Mouse (Mus musculus) limb, embryonic 10.5 days (tissue): ENCODE results near the gene Boc. TPM values are rescaled to one million over a fixed set of nuclear protein-coding genes. Genes with fewer than 3 reads are reported as not detected.
"Not testable (repeated sequence)": the region's sequence is repeated elsewhere in the genome, so short reads cannot be mapped to it uniquely, and the experiment has no call there.

Experiments used
- DNase-seq: peaks from one replicate; pipeline ENCODE4 v3.0.0-alpha.2; 2017; ENCODE audit warnings: low spot score
- H3K27ac ChIP-seq: fragments of 300-500 bp; sonication (generic); 2 replicates; pipeline ENCODE4 v1.5.1; 2016; ENCODE audit warnings: mild to moderate bottlenecking
- H3K27me3 ChIP-seq: fragments of 300-500 bp; sonication (generic); 2 replicates; pipeline ENCODE4 v1.6.1; 2016; ENCODE audit warnings: low read depth, mild to moderate bottlenecking; ENCODE audit not compliant: poor library complexity, severe bottlenecking
- H3K36me3 ChIP-seq: fragments of 300-500 bp; sonication (generic); 2 replicates; pipeline ENCODE4 v1.6.1; 2016; ENCODE audit warnings: mild to moderate bottlenecking, moderate library complexity
- H3K4me1 ChIP-seq: fragments of 300-500 bp; sonication (generic); 2 replicates; pipeline ENCODE4 v1.6.1; 2016
- H3K4me3 ChIP-seq: fragments of 300-500 bp; sonication (generic); 2 replicates; pipeline ENCODE4 v1.5.1; 2016; ENCODE audit warnings: mild to moderate bottlenecking, moderate library complexity
- H3K9me3 ChIP-seq: fragments of 300-500 bp; sonication (generic); replicated peaks from 2 replicates; pipeline ENCODE4 v1.6.1; 2016; ENCODE audit warnings: mild to moderate bottlenecking
- WGBS: fragments of 180-500 bp; shearing (Covaris S2); methylation state at CpG from one replicate; pipeline ENCODE4 v1.1.7; 2016; 5-methylcytosine and 5-hydroxymethylcytosine counted together
- microRNA-seq: library from miRNA; unstranded; fragments of <30 nt; microRNA quantifications from one replicate; pipeline ENCODE4, GENCODE M21; 2017
- polyA plus RNA-seq: library from polyadenylated mRNA; unstranded; fragments of >200 nt; fragmentation: Nextera tagmentation; extraction: Ambion mirVana; gene quantifications from 2 replicates; pipeline ENCODE4 v1.2.1, GENCODE M21; 2016

Gene Boc
- polyA plus RNA-seq, 1 experiment from 2014 or later, result 38.3 TPM

DNA sequence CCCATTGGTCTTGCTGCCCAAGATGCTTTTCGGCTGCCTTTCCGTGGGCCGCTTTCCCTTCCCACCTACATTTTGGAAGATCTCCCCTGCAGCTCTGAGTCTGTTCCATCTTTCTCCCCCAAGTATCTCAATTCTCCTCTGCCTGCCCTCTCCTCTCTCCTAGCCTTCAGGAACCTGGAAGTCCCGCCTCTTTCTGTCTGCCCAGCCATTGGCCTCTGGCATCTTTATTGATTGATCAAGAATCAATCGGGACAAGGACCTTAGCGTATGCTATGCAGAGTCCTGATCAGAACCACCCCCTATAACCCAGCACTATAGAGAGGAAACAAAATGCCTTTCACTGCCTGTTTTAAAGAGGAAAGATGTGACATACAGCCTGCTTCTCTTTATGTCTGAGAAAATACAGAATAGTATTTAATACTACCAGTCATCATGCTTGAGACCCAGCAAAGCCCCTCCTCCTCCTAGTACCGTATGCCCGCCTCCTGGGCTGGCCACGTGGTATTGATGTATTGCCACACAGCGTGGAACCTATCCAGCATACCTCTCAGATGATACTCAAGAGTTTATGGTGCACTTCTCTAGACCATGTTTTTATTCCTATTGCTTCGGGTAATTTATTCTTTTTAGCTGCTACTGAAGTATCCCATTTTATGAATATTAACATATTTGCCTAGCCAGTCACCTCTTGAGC lies 82.9 kb downstream of the Boc start:
- no peak for DNase-seq
- 88% methylated on average over 11 of the region's 11 CpGs for WGBS
- H3K9me3 ChIP-seq, result no peaks in the 10 kb centered on the region
- H3K4me1 ChIP-seq, result no peaks in the 10 kb centered on the region; the same call in 1 of the 2 replicates
- no peak overlapping the region for H3K4me3 ChIP-seq
- H3K27me3 ChIP-seq, result no peaks in the 10 kb centered on the region
- H3K36me3 ChIP-seq, result no peaks in the 10 kb centered on the region
- no peak overlapping the region for H3K27ac ChIP-seq

DNA sequence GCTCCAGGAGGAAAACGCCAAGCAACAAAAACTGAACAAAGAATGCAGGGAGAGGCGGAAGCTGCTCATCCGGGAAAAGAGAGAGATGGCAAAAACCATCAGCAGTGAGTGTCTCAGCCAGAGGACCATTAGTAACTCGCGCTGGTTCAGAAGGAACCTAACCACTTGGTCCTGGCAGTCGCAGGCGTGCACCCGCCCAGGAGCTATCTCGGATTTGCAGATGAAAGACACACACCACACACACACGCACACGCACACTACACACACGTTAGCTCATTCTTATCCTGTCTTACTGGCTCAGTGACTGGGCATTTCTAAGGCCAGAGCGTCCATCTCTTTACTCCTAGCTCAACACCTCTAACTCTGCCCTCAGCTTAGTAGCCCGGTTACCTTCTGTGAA lies 83.4 kb downstream of the Boc start:
- Histone ChIP-seq H3K4me3 (no peak overlapping the region), H3K27ac (no peak overlapping the region), H3K27me3 (no peaks in the 10 kb centered on the region), H3K36me3 (no peaks in the 10 kb centered on the region), H3K4me1 (no peaks in the 10 kb centered on the region; the same call in 1 of the 2 replicates), H3K9me3 (no peaks in the 10 kb centered on the region)
- DNase-seq, result no peak
- 85% methylated on average over 14 of the region's 14 CpGs for WGBS

DNA sequence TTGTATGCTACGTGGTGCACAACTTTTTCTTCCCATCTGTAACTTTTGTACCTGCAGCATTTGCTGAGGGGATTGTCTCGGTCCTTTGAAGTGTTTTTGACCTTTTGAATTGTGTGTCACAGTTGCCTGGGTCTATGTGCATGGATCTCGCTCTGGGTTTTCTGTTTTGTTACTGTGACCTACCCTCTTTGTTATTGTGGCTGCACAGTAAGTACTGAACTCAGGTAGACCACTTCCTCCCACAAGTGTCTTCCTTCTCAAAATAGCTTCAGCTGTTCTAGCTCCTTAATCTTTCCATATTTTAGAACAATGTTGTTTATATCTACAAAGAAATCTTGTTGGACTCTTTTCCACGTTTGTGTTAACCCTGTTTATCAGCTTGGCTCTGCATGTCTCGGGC lies 97.8 kb downstream of the Boc start:
- no peaks in the 10 kb centered on the region for H3K9me3 ChIP-seq
- WGBS, result 79% methylated on average over 5 of the region's 5 CpGs

DNA sequence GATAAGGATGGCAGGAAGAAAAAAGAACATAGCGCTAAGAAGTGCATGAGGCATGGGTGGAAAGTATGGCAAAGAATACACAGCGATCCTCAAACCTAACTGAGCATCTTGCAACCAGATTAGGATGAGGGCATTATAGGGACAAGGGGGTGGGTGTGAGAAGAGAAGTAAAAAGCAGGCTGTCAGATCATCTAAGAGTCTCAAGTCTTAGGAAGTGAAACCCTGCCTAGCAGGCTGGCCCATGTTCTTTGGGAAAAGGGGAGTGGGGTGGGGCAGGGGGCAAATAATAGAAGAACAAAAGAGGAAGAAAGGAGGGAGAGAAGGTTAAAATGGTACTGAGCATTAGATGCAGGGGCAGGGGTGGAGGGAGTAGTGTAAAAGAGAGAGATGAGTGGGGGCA lies 99.9 kb downstream of the Boc start:
- no peaks in the 10 kb centered on the region for H3K27me3 ChIP-seq
- no peaks in the 10 kb centered on the region for H3K36me3 ChIP-seq
- no peak for DNase-seq
- no peaks in the 10 kb centered on the region; the same call in 1 of the 2 replicates for H3K4me1 ChIP-seq
- no peak overlapping the region for H3K27ac ChIP-seq
- H3K4me3 ChIP-seq, result no peak overlapping the region
- no peaks in the 10 kb centered on the region for H3K9me3 ChIP-seq
- 92% methylated on average over 2 of the region's 2 CpGs for WGBS

More for the DNA sequence above, 97.8 kb downstream of the Boc start:
- Histone ChIP-seq H3K27me3 (no peaks in the 10 kb centered on the region), H3K36me3 (no peaks in the 10 kb centered on the region), H3K4me3 (no peak overlapping the region), H3K4me1 (no peaks in the 10 kb centered on the region; the same call in 1 of the 2 replicates), H3K27ac (no peak overlapping the region)
- no peak for DNase-seq

DNA sequence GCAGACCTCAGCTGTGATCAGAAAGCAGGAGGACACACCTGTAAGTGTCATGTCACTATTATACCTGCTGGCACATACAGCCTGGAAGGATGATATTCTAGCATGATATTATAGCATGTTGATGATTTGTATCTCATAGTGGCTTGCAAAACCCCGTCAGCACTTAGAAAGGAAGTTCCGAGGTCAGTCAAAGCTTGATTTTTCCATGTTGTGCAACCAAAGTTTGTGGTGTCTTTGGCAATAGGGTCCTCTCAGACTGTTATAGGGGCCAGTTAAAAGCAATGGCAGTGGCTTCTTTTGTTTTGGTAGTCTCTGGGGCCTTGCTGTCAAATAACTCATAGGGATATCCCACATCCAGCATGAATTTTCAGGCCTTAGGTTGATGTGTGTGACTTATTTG lies 100.8 kb downstream of the Boc start:
- H3K36me3 ChIP-seq, result no peaks in the 10 kb centered on the region
- 94% methylated on average over 2 of the region's 2 CpGs for WGBS
- DNase-seq, result no peak
- H3K27ac ChIP-seq, result no peak overlapping the region
- no peaks in the 10 kb centered on the region for H3K4me1 ChIP-seq
- H3K27me3 ChIP-seq, result no peaks in the 10 kb centered on the region
- no peaks in the 10 kb centered on the region for H3K9me3 ChIP-seq
- no peak overlapping the region for H3K4me3 ChIP-seq

DNA sequence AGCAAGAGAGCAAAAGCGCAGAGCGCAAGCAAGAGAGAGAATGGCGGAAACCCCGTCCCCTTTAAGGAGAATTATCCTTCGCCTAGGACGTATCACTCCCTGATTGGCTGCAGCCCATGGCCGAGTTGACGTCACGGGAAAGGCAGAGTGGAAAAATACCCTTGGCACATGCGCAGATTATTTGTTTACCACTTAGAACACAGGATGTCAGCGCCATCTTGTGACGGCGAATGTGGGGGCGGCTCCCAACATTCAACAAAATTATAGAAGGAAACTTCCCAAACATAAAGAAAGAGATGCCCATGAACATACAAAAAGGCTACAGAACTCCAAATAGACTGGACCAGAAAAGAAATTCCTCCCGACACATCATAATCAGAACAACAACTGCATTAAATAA lies 116.8 kb downstream of the Boc start:
- not testable (repeated sequence) for DNase-seq, H3K36me3 ChIP-seq
- WGBS, result 95% methylated on average over 15 of the region's 15 CpGs

DNA sequence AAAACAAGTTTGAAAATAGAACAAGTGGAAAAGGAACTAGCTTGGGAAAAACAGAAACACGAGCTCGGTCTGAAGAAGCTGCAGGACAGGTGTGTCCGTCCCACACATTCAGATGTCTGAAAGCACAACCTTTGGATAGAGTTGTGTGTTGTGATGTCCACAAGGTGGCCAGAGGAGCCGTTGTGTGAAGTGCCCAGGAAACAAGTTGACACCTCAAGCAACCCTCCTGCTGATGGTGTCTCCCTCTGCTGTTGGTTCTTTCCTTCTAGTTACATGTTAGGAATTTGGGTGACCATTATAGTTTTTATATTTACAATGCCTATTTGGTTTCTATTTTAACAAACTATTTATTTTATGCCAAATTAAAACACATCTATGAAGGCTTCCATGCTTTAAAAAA lies 123.2 kb downstream of the Boc start:
- Histone ChIP-seq H3K27me3 (no peaks in the 10 kb centered on the region), H3K9me3 (no peaks in the 10 kb centered on the region), H3K27ac (no peak overlapping the region), H3K4me3 (no peak overlapping the region), H3K36me3 (no peaks in the 10 kb centered on the region), H3K4me1 (no peaks in the 10 kb centered on the region)
- DNase-seq, result no peak
- 67% methylated on average over 4 of the region's 4 CpGs for WGBS

More for the DNA sequence above, 116.8 kb downstream of the Boc start:
- H3K27me3 ChIP-seq, H3K4me3 ChIP-seq, H3K4me1 ChIP-seq, H3K27ac ChIP-seq, H3K9me3 ChIP-seq: not testable (repeated sequence)

Small RNA genes within 50 kb of the gene (microRNA-seq; reads per million reads assigned to microRNA genes)
- 7.3 reads per million, percentile 14 among the genes with 10 or more reads in this experiment for gene Mir3081

Other genes starting within 250 kb of the Boc start
- not detected in 2 replicates for gene Sidt1, start 225.7 kb downstream of the Boc start, polyA plus RNA-seq
- 27.5 and 31.2 TPM in 2 replicates for gene Spice1, start 211.8 kb downstream of the Boc start, polyA plus RNA-seq
- 0.06 and 0.26 TPM in 2 replicates for gene Cfap44, start 164.1 kb downstream of the Boc start, polyA plus RNA-seq
- gene Nepro, start 165.4 kb upstream of the Boc start, polyA plus RNA-seq, result 14.0 and 15.7 TPM in 2 replicates
- gene Gtpbp8, start 187.5 kb upstream of the Boc start, polyA plus RNA-seq, result 24.7 and 25.5 TPM in 2 replicates
- gene Cd200r1, start 206.8 kb upstream of the Boc start, polyA plus RNA-seq, result 0.14 and 0.49 TPM in 2 replicates